Mouse (Mus musculus) spleen, adult 2 months (tissue): ENCODE results near the gene Myo9b.

Experiments used
- CTCF ChIP-seq: fragments of 200-500 bp; IDR thresholded peaks from 2 replicates; pipeline ENCODE4 v1.5.1; 2011; ENCODE audit warnings: mild to moderate bottlenecking, inconsistent platforms; ENCODE audit not compliant: insufficient read depth, insufficient read length, insufficient replicate concordance; ENCODE audit errors: extremely low read depth
- POLR2A ChIP-seq: fragments of 200-500 bp; IDR thresholded peaks from 2 replicates; pipeline ENCODE4 v1.6.1; 2011; ENCODE audit warnings: low read depth, low read length, inconsistent platforms

DNA sequence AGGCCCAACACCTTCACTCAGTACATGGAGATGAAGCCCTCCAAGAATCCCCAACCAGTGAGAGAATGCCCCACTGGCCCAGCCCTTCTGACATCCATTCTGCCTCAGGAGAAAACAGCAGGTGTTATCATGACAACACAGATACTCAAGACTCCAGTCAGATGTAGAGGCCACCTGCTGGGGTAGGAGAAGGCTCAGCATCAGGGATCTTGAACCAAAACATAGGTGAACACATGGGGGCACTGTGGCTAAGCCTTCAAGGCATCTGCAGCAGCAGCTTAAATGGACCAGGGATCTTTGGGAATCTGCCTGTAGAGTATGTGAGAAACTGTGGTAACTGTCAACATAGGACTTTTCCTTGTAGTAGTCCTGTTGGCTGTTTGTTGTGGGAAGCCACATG is 11.3 kb upstream of the Myo9b start:
- TF ChIP-seq CTCF (peak; percentile 12; the same call in 1 of the 2 replicates), POLR2A (no peak)
